Mouse (Mus musculus) intestine, embryonic 14.5 days (tissue): ENCODE measurements around the gene Zbtb16. TPM values are rescaled to one million over a fixed set of nuclear protein-coding genes. Genes with fewer than 3 reads are reported as not detected.

Experiments
- ATAC-seq: fragments of 200-750 bp; cut with Nextera tagmentation; replicated peaks from 2 replicates; pipeline ENCODE4 v1.8.0; 2017; ENCODE audit warnings: low read depth, moderate number of reproducible peaks, moderate TSS enrichment, moderate library complexity; ENCODE audit not compliant: low FRiP score, low TSS enrichment
- DNase-seq: peaks from one replicate; pipeline ENCODE4 v3.0.0-alpha.2; 2018; ENCODE audit warnings: low spot score
- H3K27ac ChIP-seq: fragments of 300-500 bp; sonication (generic); 2 replicates; pipeline ENCODE4 v1.5.1; 2014; ENCODE audit warnings: low read depth, mild to moderate bottlenecking, control low read depth
- H3K27me3 ChIP-seq: fragments of 300-500 bp; sonication (generic); replicated peaks from 2 replicates; pipeline ENCODE4 v1.6.1; 2014; ENCODE audit warnings: low read length, control low read depth; ENCODE audit not compliant: control insufficient read depth, insufficient read depth
- H3K36me3 ChIP-seq: fragments of 300-500 bp; sonication (generic); 2 replicates; pipeline ENCODE4 v1.6.1; 2014; ENCODE audit warnings: low read length, control low read depth; ENCODE audit not compliant: control insufficient read depth, insufficient read depth
- H3K4me1 ChIP-seq: fragments of 300-500 bp; sonication (generic); replicated peaks from 2 replicates; pipeline ENCODE4 v1.6.1; 2014; ENCODE audit warnings: low read length, control low read depth, mixed read lengths; ENCODE audit not compliant: control insufficient read depth, insufficient read depth
- H3K4me2 ChIP-seq: fragments of 300-500 bp; sonication (generic); 2 replicates; pipeline ENCODE4 v1.6.1; 2014; ENCODE audit warnings: low read length
- H3K4me3 ChIP-seq: fragments of 300-500 bp; sonication (generic); 2 replicates; pipeline ENCODE4 v1.5.1; 2014; ENCODE audit warnings: low read depth, low read length, control low read depth, mixed read lengths
- H3K9ac ChIP-seq: fragments of 300-500 bp; sonication (generic); 2 replicates; pipeline ENCODE4 v1.6.1; 2014; ENCODE audit warnings: mild to moderate bottlenecking, low read length
- H3K9me3 ChIP-seq: fragments of 300-500 bp; sonication (generic); 2 replicates; pipeline ENCODE4 v1.6.1; 2016; ENCODE audit warnings: low read length, control low read depth; ENCODE audit not compliant: control insufficient read depth
- WGBS: fragments of 180-500 bp; shearing (Covaris S2); extraction: QIAGEN DNeasy Blood & Tissue Kit; methylation state at CpG from one replicate; pipeline ENCODE4 v1.1.7; 2014; 5-methylcytosine and 5-hydroxymethylcytosine counted together
- polyA plus RNA-seq: library from polyadenylated mRNA; unstranded; fragments of >200 nt; fragmentation: Nextera tagmentation; extraction: Ambion mirVana; gene quantifications from 2 replicates; pipeline ENCODE4 v1.2.1, GENCODE M21; 2014

Zbtb16 gene
- polyA plus RNA-seq, 1 experiment from 2014 or later: 2.4 TPM

DNA sequence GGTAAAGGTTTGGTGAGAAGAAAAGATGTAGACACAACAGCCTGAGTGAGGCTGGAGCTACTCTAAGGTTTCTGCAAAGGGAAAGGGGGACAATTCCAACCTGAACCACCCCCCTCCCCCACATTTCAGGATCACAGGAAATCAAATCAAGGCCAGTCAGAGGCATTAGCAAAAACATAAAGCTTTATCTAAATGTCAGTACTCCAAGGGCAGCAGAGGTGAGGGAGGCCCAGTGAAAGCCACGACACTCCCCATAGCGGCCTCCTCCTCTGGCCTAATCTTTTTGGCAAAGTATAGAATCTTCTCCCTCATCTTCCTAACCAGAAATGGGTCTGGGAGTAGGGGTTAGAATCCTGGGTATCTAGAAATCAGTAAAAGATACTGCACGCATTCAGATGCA, 113.0 kb downstream of the Zbtb16 start:
- 40% methylated on average over 3 of the region's 3 CpGs for WGBS
- Histone ChIP-seq H3K27me3 (no peaks in the 10 kb centered on the region), H3K9ac (no peak overlapping the region), H3K4me2 (no peak overlapping the region), H3K36me3 (no peaks in the 10 kb centered on the region), H3K4me3 (no peak overlapping the region), H3K9me3 (no peaks in the 10 kb centered on the region), H3K4me1 (peaks cover 12% of the 10 kb centered on the region), H3K27ac (no peak overlapping the region)
- ATAC-seq (no peak), DNase-seq (no peak)

DNA sequence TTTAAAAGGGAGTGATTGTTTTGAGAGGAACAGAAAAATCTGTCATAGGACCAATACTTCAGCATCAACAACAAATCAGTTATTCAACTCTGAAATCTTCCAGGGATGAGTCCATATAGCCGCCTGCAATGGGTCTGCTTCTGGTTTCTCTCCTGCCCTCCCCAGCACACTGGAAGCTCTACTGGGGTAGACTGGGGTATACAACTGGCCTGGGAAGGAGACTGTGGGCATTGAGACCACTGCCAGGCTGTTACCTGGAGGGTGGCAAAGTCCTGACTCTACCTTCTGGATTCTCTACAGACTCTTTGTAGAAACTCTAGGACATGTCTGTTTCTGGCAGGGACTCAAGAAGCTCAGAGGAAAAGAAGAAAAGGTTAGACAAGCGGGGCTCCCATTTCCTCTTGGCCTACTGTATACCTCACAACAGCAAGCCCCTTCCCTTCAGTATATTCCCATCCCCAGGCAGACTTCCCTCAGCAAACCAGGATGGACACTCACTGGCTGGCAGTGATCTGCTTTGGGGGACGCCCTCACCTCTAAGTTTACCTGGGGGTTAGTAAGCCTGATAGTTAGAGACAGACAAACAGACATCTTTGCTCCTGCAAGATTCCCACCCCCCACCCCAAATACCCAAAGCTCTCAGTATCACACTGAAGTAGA, 113.6 kb downstream of the Zbtb16 start:
- H3K27ac ChIP-seq: no peak overlapping the region
- no peak overlapping the region for H3K9ac ChIP-seq
- no peaks in the 10 kb centered on the region for H3K27me3 ChIP-seq
- no peak for ATAC-seq
- H3K36me3 ChIP-seq: no peaks in the 10 kb centered on the region
- DNase-seq: no peak
- H3K9me3 ChIP-seq: no peaks in the 10 kb centered on the region
- H3K4me3 ChIP-seq: no peak overlapping the region
- no peak overlapping the region for H3K4me2 ChIP-seq
- WGBS: 79% methylated on average over 3 of the region's 3 CpGs
- peaks cover 12% of the 10 kb centered on the region for H3K4me1 ChIP-seq

DNA sequence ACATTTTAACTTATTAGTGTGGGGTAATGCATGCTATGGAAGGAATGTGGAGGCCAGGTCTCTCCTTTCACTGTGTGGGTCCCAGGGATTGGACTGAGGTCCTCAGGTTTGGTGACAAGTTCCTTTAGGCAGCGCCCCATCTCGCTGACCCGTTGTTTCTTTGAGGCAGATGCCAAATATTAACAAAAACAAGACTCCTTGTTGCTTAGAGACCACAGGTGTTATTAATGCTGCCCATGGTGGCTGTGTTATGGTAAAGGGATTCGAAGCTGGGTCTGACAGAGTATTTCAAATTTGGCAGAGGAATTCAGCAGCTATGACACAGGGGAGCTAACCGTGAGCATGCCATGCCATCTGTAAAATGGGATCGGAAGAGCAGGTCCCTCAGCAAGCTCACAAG, 114.4 kb downstream of the Zbtb16 start:
- DNase-seq (no peak), ATAC-seq (no peak)
- no peaks in the 10 kb centered on the region for H3K36me3 ChIP-seq
- H3K9me3 ChIP-seq: no peaks in the 10 kb centered on the region
- no peak overlapping the region for H3K27ac ChIP-seq
- H3K27me3 ChIP-seq: no peaks in the 10 kb centered on the region
- no peak overlapping the region for H3K9ac ChIP-seq
- peaks cover 12% of the 10 kb centered on the region for H3K4me1 ChIP-seq
- no peak overlapping the region for H3K4me2 ChIP-seq
- WGBS: 88% methylated on average over 6 of the region's 6 CpGs
- no peak overlapping the region for H3K4me3 ChIP-seq

- no peak overlapping the region for H3K27ac ChIP-seq
- H3K4me2 ChIP-seq: no peak overlapping the region
- no peaks in the 10 kb centered on the region for H3K27me3 ChIP-seq
- 59% methylated on average over 3 of the region's 3 CpGs for WGBS
- ATAC-seq (no peak), DNase-seq (no peak)
- H3K9me3 ChIP-seq: no peaks in the 10 kb centered on the region
- H3K36me3 ChIP-seq: no peaks in the 10 kb centered on the region
- peaks cover 12% of the 10 kb centered on the region for H3K4me1 ChIP-seq
- no peak overlapping the region for H3K4me3 ChIP-seq
- H3K9ac ChIP-seq: no peak overlapping the region
These were observed 114.8 kb downstream of the Zbtb16 start for GRCm38 (mm10) chr9:48721172-48721571.

DNA sequence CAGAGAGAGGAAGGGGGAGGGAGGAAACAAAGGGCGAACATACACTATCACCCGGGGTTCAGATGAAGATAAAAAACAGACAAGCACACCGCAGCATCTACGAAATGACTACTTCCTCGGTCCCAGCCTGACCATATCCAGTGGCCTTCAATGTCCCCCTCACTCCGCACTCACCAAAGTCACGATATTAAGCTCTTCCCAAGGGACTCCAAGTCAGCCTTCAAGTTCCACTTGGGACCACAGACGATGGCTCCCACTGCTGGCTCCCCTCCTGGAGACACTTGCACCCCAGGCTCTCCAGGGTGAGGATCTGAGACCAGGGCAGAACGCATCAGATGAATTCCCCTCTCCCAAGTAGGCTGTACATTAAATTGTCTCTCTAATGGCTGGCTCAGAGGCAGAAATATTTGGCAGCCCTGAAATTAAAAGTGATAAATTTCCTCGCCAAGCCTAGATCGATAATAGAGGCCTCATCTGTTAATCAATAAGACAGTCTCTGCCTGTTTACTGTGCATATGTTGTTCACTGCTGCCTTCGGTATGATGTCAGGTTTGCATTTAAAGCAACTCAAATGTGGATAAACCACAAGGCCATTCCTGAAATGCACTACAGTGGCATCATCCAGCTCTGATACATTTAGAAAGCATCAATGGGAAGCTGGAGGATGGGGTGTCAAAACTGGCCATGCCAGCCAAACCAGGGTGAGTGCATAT, 115.6 kb downstream of the Zbtb16 start:
- H3K27ac ChIP-seq: no peak overlapping the region
- H3K9ac ChIP-seq: no peak overlapping the region
- H3K4me1 ChIP-seq: peaks cover 12% of the 10 kb centered on the region
- DNase-seq (no peak), ATAC-seq (no peak)
- no peaks in the 10 kb centered on the region for H3K27me3 ChIP-seq
- H3K9me3 ChIP-seq: no peaks in the 10 kb centered on the region
- H3K4me2 ChIP-seq: no peak overlapping the region
- H3K4me3 ChIP-seq: no peak overlapping the region
- 82% methylated on average over 12 of the region's 12 CpGs for WGBS
- H3K36me3 ChIP-seq: no peaks in the 10 kb centered on the region

DNA sequence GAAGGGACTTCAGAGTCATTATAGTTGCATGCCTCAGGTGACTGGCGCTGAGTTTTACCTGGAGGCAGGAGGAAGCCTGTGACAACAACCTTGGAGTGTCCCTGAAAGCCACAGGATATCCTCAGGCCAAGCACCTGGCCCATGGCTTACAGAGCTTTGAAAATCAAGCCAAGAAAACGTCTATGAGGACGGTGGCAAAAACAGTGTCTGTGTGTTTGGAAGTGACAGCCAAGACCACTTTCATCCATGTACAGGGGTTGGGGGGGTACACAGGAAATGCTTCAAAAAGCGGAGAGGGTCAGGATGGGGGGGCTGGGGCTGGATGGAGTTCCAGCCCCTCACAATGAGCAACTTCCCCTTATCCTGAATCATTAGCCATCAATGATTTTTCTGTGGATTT, 116.4 kb downstream of the Zbtb16 start:
- no peak overlapping the region for H3K9ac ChIP-seq
- no peak overlapping the region for H3K4me2 ChIP-seq
- H3K27me3 ChIP-seq: no peaks in the 10 kb centered on the region
- H3K4me3 ChIP-seq: no peak overlapping the region
- WGBS: 73% methylated on average over 4 of the region's 4 CpGs
- no peaks in the 10 kb centered on the region for H3K9me3 ChIP-seq
- no peak overlapping the region for H3K27ac ChIP-seq
- DNase-seq (no peak), ATAC-seq (no peak)
- H3K36me3 ChIP-seq: no peaks in the 10 kb centered on the region
- H3K4me1 ChIP-seq: peaks cover 12% of the 10 kb centered on the region

GRCm38 (mm10) chr9:48716549-48716948, 119.5 kb downstream of the Zbtb16 start:
- Histone ChIP-seq H3K9ac (no peak overlapping the region), H3K27ac (no peak overlapping the region), H3K9me3 (no peaks in the 10 kb centered on the region), H3K27me3 (no peaks in the 10 kb centered on the region), H3K4me3 (no peak overlapping the region), H3K4me2 (no peak overlapping the region), H3K4me1 (no peaks in the 10 kb centered on the region), H3K36me3 (no peaks in the 10 kb centered on the region)
- whole genome bisulfite sequencing: 94% methylated on average over 8 of the region's 8 CpGs
- DNase-seq: no peak
- no peak for ATAC-seq

GRCm38 (mm10) chr9:48715042-48715441, 121.0 kb downstream of the Zbtb16 start:
- no peak overlapping the region for H3K27ac ChIP-seq
- DNase-seq: no peak
- no peaks in the 10 kb centered on the region for H3K36me3 ChIP-seq
- H3K9ac ChIP-seq: no peak overlapping the region
- 84% methylated on average over 8 of the region's 8 CpGs for WGBS
- no peak for ATAC-seq
- no peak overlapping the region for H3K4me2 ChIP-seq
- no peak overlapping the region for H3K4me3 ChIP-seq
- no peaks in the 10 kb centered on the region for H3K9me3 ChIP-seq
- no peaks in the 10 kb centered on the region for H3K27me3 ChIP-seq
- H3K4me1 ChIP-seq: peaks cover 6% of the 10 kb centered on the region

DNA sequence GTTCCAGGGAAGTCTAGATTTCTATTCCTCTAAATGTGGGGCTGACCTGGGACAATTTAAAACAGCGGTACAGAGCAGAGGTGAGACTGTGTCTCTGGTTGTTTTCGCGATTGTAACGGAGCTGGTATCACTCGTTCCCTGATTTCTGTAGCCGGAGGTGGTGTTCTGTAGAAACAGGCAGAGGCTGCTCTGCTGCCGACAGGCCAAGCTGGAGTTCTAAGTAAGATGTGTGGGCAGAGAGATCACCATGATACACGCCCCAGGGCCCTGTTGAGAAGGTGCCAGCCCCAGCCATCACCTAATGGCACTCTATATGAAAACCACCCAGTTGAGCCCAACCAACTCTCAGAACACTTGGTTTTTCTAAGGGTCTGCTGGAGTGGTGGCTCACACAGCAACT, 122.2 kb downstream of the Zbtb16 start:
- Histone ChIP-seq H3K4me1 (peaks cover 6% of the 10 kb centered on the region), H3K4me3 (no peak overlapping the region), H3K4me2 (no peak overlapping the region), H3K36me3 (no peaks in the 10 kb centered on the region), H3K9ac (no peak overlapping the region), H3K27me3 (no peaks in the 10 kb centered on the region), H3K9me3 (no peaks in the 10 kb centered on the region), H3K27ac (no peak overlapping the region)
- no peak for DNase-seq
- no peak for ATAC-seq
- WGBS: 89% methylated on average over 8 of the region's 8 CpGs
